Mouse (Mus musculus) kidney, postnatal 25 days (tissue): Measurements from ENCODE around the gene Apobec1.
"Not testable (repeated sequence)": the region's sequence is repeated elsewhere in the genome, so short reads cannot be mapped to it uniquely, and the experiment has no call there.

Experiments
- DNase-seq, 2 experiments: peaks; one replicate each; pipeline ENCODE4 v3.0.0; 2021; ENCODE audit warnings: mixed read lengths in 2 of 2

The Apobec1 gene

DNA sequence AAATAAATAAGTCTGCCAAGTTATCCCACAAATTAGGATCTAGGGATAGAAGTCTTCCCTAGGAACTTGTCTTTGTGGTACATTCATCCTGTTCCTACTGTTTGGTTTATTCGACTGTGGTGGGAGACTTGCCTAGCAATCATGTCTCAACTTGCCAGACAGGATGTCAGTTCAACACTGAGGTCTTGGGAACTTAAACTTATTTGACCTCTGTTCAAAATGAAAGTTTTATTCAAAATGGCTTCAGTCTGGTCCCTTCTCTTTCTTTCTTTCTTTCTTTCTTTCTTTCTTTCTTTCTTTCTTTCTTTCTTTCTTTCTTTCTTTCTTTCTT is 713 bp upstream of the Apobec1 start:
- no peak for DNase-seq

DNA sequence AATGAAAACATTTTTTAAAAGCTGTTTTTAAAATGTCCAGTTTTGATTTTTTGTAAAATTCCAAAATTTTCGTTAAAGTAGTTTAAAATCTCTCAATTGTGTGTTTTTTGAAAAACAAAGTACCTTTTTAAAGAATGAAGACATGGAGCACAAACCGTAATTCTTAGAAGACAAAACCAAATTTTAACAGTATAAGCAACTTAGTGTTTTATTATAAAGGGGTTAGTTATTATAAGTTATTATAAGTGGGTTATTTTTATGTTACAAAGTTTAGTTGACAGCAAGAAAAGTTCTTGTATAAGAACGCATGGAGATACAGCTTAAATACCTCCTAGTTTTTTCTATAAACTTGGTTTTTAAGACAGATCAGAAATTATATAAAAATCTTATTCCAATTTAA is 629 bp downstream of the Apobec1 start:
- DNase-seq = no peak

DNA sequence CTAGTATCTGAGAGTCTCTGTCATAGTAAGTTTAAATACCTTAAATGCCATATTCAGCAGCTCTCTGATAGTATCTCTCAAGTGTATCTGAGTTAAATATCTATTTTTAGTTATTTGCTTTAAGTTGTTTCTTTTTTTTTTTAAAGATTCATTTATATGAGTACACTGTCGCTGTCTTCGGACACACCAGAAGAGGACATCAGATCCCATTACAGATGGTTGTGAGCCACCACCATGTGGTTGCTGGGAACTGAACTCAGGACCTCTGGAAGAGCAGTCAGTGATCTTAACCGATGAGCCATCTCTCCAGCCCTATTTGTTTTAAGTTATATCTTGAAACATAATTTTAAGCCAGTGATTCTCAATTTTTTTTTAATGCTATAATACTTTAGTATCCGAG is 1.2 kb downstream of the Apobec1 start:
- no peak for DNase-seq

DNA sequence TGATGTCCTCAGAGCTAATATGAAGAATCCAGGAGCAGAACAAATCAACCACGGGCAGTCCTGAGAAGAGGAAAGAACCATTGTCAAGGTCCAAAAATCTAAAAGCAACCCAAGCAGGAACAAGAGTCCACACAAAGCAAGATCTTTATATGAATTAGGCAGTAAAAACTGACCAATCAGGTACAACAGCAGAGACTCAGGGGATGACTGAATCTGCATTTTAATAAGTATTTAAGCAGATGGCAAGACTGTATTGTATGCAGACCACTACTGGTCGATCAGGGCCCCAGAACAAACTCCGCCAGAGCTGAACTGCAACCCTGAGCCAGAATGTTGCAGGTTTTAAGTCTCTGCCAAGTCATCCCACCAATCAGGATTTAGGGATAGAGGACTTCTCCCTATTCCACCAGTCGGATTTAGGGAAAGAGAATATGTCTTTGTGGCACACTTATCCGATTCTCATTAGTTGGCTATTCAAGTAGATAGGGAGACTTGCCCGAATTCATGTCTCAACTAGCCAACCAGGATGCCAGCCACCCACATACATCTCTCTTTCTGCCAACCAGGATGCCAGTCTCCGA is 2.1 kb downstream of the Apobec1 start:
- DNase-seq = no peak

DNA sequence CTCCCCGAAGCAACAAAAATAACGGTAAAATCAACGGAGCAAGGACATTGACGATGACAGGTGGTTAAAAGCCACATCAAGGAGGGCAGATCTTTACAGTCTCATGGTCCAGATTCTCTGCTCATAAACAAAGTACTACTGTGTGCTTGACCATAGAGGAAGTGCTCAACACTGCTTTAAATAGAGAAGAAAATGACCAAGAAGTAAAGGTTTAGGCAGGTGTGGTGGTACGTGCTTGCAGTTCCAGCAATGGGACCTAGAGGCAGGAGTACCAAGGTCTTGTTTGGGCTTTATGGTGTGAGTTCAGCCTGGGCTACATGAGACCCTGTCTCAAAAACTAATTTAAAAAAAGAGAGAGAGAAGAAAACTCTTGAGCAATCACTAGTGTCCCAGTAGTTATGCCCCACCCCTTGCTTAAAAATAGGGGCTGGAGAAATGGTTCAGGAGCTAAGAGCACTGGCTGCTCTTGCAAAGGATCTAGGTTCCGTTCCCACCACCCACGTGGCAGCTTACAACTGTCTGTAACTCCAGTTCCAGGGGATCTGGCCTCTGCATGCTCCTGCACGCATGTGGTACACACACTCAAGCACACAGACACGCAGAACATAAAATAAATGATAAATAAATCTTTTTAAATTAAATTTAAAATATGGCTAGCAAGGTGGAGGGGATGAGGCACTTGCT is 3.0 kb downstream of the Apobec1 start:
- no peak for DNase-seq

DNA sequence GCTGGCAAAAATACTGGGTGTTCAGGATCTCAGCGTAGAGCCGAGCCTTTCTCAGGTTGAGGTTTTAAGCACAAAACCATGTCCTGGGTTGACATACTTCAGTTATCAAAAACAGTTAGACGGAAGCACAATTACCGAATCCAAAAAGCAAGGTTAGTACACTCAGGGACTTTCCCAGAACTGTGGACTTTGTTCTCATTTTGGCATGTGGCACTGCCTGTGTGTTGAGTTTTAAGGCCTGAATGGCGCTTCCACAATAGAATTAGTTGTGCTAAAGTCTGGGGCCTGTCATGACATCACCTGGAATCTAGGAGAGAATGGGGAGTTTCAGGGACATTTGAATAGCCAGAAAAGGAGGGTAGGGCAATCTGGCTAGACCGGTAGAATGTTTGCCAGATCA is 3.8 kb downstream of the Apobec1 start:
- no peak for DNase-seq

DNA sequence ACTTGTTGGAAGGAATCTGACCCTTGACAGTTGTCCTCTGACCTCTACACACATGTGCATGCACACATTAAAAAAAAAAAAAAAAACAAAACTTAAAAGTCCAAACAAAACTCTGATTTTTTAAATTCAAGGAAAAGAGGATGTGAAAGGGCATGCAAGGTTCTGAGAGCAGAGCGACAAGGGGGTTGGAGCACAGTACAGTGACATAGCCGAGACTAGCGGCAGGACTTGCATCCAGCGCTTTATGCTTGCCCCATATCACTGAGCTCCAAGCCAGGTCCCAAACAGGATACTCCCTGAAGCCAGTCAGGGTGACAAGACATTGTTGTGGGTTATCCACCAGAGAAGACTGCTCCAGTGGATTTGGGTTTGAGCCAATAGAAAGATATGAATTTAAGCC is 4.2 kb downstream of the Apobec1 start:
- DNase-seq = no peak

DNA sequence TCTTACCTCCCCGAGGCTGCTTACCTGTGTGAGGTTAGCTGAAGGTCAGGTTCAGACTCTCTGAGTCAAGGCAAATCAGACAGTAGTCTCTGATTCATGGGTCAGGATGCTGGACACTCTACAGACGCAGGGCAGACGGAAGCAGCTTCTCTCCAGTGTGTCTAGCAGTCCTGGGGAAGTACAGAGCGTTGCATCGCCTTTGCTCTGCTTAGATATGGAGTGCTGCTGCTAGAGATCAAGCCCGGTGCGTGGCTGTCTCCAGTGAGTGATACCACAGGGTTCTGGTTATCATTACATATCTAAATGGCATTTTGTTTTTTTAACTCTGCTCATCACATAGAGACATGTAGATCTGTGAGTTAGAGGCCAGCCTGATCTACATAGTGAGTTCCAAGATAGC is 5.6 kb downstream of the Apobec1 start:
- no peak for DNase-seq

DNA sequence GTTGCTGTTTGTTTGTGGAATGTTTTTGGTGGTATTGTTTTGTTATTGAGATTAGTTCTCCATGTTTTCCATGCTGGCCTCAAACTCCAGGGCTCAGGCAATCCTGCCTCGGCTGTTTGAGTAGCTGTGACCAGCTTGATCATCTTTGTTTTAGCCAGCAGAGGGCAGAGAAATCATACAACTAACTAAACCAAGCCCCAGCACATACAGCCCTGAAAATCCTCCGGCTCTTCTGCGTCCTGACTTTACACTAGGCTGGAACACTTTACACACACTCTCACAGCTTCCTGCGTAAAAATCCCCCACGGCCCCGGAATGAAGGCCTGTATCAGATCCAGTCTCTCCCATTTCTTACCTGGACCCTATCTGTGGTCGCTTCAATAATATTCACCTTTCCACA is 6.6 kb downstream of the Apobec1 start:
- DNase-seq = peak; percentile 50 to 64

DNA sequence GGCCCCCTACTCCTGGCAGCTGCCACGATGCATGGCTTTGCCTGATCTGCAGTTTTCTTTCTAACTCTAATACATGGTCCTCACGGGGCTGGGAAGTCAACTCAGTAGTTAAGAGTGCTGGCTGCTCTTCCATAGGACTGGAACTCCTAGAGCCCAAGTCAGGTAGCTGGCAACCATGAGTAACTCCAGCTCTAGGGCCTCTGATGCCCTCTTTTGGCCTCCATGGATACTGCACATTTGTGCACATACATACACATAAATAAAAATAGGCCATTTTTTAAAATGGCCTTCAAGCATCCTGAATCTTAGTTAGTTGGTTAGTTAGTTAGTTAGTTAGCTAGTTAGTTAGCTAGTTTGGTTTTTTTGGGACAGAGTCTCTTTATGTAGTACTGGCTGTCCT is 9.3 kb downstream of the Apobec1 start:
- no peak for DNase-seq

DNA sequence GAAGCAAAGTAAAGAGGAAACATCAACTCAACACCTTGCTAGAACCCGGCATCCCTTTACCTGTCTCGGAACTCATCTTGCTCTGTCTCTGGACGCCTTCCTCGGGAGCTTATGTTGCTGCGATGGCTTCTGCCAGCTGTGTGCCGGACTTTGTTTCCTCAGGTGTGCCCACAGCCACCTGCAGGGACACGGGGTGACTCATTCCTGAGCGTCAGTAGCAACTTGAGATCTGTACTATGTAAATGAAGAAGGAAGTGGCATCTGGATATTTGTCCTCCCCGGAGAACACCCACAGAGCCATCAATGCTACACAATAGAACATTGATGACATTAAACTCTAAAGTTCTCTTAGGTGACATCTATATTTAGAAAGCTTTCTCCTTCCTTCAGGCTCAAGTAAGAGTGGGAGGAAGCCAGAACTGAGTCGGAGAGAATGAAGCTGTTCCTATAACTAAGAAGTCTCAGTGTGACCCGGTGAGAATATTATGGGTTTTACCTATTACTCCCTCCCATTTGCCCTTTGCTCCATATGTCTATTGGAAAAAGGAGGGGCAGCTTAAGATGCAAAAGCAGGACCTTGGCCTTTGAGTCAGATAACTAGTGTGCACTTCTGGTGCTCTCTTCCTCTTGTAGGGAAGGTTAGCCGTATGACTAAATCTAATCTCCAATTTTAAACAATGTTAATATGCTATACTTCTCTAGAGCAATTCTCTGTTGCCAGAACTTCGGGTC is 11.1 kb downstream of the Apobec1 start:
- no peak for DNase-seq

DNA sequence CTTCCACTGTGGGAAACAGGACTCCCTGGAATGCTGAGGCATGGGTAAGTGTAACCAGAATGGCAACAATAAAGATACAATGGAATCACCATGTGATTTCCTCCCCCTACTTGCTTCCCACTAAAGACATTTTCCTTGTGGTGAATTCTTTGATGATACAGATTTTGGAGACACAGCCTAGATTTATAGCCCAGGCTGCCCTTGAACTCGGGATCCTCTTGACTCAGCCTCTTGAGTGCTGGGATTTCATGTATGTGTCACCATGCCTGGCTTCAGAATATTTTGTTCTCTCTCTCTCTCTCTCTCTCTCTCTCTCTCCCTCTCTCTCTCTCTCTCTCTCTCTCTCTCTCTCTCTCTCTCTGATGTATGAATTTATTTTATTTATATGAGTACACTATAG is 23.2 kb downstream of the Apobec1 start:
- no peak for DNase-seq

DNA sequence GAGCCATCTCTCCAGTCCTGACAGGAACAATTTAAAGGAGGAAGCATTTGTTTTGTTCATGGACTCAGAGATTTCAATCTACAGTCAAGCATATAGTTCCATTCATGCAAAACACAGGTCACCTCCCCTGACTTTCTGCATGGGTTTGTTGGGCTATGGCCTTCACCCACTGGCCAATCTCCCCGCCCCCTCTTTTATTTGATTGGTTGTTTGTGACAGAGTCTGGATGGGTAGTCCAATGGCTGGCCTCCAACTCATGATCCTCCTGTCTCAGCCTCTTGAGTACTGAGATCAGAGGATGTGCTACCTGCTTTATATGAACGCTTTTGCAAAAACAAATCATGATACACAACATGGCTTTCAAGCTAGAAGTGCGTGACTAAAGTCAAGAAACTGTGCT is 25.2 kb downstream of the Apobec1 start:
- DNase-seq = no peak

DNA sequence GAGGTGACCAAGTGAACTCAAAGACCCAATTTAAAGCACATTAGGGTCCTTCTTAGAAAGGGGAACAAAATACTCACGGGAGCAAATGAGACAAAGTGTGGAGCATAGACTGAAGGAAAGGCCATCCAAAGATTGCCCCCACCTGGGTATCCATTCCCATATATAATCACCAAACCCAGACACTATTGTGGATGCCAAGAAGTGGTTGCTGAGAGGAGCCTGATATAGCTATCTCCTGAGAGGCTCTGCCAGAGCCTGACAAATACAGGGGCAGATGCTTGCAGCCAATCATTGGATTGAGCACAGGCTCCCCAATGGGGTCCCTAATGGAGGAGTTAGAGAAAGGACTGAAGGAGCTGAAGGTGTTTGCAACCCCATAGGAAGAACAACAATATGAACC is 27.2 kb downstream of the Apobec1 start:
- not testable (repeated sequence) for DNase-seq

DNA sequence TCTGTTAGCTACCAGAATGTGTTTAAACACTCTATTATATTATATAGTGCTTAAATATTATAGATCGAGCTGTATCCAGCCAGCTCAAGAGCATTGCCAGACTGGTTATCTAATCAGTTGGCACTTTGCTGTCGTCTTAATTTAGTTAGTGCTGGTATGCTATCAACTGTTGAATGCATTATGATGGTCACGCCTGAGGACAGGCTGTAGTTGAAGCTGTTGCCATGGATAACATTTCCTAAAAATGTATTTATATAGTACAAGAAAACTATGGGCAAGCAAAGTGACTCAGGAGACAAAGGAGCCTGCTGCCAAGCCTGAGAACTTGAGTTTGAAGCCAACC is 30.7 kb downstream of the Apobec1 start:
- no peak for DNase-seq

DNA sequence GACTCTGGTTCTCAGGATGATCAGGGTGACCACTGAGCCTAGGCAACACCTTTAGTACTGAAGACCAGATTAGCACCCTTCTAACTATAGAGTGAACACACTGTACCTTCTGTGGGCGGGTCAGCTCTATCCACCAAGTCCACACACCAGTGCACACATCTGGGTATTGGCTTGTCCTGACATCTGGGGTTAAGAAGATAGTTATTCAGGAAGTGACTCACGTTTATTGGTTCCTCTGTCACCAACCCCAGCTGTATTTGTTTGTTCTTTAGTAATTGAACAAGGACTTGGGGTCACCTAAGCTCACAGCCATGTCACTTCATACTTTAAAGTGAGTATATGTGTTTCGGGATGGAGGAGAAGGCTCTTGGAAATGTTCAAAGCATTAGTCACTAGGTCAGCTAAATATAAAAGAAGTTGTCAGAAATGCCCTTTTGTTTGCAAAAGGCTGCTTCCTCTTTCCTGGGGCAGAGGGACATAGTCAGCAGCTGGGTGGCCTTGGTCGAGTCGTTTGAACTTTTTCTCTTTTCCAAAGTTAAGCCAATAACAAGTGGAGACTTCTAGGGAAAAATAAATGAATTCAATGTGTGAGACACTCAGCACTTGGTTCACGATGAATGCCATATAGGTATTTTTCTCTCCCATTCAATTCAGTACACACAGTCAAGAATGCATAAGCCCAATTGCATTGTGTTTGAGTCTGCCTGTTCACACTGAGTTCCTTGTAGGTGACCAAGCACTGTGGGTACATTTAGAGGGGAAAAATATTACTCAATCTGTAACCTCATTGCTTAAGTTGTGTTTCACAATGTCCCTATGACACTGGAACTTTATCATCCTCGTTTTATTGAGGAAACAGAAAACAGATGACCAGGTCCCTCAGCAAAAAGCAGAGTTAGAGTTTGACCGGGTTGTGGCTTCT is 31.3 kb downstream of the Apobec1 start:
- no peak for DNase-seq

DNA sequence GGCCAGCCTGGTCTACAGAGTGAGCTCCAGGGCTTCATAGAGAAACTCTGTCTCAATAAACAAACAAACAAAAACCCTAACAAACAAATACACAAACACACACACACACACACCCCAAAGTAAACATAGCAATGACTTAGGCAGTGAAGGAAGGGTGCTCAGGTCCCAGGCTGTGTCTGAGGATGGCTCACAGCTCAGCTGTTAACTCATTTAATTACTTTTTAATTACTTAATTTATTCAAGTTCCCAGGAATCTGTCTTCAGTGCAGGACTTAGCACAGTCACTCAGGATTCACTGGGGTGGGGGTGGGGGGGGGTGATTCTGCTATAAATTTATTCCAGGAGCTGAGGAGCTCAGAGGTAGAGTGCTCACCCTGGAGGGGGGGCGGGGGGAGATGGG is 32.5 kb downstream of the Apobec1 start:
- no peak for DNase-seq

DNA sequence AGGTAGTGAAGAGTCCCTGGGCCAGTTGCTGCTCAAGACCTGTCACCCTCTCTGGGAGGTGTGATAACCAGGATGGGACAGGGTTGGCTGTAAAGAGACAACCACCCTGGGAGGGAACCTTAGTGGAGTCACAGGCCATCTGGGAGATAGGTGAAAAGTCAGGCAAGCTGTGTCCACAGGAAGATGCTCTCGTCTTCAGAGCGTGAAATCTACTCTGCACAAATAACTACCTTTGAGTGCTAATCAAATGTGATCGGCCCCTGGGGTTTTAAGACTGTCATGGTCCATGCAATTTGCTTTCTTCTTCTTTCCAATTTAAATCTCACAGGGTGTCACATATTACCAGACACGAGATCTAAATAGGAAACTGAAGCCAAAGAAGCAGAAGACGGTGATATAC is 33.1 kb downstream of the Apobec1 start:
- no peak for DNase-seq

DNA sequence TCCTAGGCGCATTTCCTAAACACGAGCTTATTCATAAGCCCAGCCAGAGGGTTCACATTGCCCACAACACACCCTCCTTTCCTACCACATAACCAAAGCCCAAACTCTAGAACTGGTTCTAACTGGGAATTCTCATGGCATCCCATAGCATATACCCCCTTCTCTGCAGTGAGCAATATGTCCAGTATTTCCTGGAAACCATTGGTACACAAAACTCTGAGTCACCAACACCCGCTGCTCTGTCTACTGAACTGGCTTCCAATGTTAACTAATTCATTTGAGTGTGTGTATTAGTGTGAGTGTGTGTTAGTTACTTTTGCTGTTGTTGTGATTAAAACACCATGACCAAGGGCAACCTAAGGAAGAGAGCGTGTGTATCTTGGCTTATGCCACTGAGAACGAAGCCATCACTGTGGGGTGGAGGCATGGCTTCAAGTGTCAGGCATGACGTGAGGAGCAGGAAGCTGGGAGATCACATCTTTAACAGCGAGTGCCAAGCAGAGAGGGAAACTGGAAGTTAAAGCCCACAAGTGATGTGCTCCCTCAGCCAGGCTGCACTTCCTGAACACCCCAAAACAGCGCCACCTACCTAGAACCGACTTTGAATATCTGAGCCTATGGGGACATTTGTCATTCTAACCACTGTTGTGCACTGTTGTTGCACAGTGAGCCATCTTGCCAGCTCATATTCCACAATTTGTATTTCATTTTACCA is 37.0 kb downstream of the Apobec1 start:
- no peak for DNase-seq

DNA sequence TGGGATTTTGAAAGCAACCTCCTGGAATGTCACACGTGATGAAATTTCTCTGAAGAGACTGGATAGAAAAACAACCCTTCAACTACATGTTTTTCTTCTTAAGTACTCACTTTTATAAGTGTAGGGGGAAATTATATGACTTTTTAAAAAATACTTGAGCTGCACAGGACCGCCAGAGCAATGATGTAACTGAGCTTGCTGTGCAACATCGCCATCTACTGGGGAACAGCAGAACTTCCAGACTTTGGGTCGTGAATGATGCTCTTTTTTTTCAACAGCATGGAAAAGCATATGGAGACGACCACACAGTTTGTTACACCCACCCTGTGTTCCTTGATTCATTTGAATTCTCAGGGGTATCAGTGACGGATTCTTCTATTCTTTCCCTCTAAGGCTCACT is 39.8 kb downstream of the Apobec1 start:
- DNase-seq = peak in 1 of 2 experiments; percentile 75

DNA sequence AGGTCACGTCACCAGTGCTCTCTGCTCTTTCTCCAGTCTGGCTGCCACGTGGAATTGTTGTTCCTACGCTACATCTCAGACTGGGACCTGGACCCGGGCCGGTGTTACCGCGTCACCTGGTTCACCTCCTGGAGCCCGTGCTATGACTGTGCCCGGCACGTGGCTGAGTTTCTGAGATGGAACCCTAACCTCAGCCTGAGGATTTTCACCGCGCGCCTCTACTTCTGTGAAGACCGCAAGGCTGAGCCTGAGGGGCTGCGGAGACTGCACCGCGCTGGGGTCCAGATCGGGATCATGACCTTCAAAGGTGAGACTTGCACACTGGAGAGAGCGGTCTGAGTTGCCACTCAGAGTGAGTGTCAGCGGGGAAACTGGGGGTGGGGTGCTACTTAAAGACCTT is 41.2 kb downstream of the Apobec1 start:
- DNase-seq = peak in 1 of 2 experiments; percentile 40

DNA sequence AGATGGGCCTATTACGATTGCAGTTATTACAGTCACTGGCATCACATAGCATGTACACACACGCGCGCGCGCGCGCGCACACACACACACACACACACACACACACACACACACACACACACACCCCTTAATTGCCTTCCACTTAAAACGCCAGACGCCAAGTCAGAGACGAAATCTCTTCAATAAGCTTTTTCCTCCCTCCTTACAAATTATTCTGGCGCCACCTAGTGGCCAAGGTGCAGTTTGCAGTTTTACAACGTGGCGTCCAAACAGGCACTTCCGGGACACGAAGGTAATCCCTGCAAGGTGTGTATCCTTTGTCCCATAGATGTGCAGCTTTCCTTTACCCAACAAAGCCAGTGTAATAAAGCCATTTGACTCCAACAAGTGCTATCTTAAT is 41.8 kb downstream of the Apobec1 start:
- DNase-seq = peak; percentile 70 to 80
